Mouse (Mus musculus) stomach, embryonic 14.5 days (tissue): ENCODE measurements around the gene Gm48551. TPM values are rescaled to one million over a fixed set of nuclear protein-coding genes. Genes with fewer than 3 reads are reported as not detected.

Source experiments
- ATAC-seq: fragments of 200-750 bp; cut with Nextera tagmentation; 2 replicates; pipeline ENCODE4 v1.8.0; 2017; ENCODE audit warnings: low read depth, moderate TSS enrichment; ENCODE audit not compliant: insufficient number of reproducible peaks, insufficient read depth, low FRiP score
- H3K27ac ChIP-seq: fragments of 300-500 bp; sonication (generic); 2 replicates; pipeline ENCODE4 v1.5.1; 2014; ENCODE audit warnings: mild to moderate bottlenecking, low read length, moderate library complexity, mixed read lengths
- H3K27me3 ChIP-seq: fragments of 300-500 bp; sonication (generic); 2 replicates; pipeline ENCODE4 v1.6.1; 2014; ENCODE audit warnings: low read length, control low read depth, mixed read lengths; ENCODE audit not compliant: control insufficient read depth, insufficient read depth
- H3K36me3 ChIP-seq: fragments of 300-500 bp; sonication (generic); 2 replicates; pipeline ENCODE4 v1.6.1; 2014; ENCODE audit warnings: mild to moderate bottlenecking, control low read depth, low read length, moderate library complexity, mixed read lengths; ENCODE audit not compliant: control insufficient read depth, insufficient read depth
- H3K4me1 ChIP-seq: fragments of 300-500 bp; sonication (generic); 2 replicates; pipeline ENCODE4 v1.6.1; 2014; ENCODE audit warnings: low read length, control low read depth, mixed read lengths; ENCODE audit not compliant: control insufficient read depth, insufficient read depth
- H3K4me2 ChIP-seq: fragments of 300-500 bp; sonication (generic); replicated peaks from 2 replicates; pipeline ENCODE4 v1.6.1; 2014; ENCODE audit warnings: low read depth, low read length, control low read depth
- H3K4me3 ChIP-seq: fragments of 300-500 bp; sonication (generic); 2 replicates; pipeline ENCODE4 v1.5.1; 2014; ENCODE audit warnings: low read depth, low read length, control low read depth
- H3K9ac ChIP-seq: fragments of 300-500 bp; sonication (generic); replicated peaks from 2 replicates; pipeline ENCODE4 v1.6.1; 2014; ENCODE audit warnings: low read depth, mild to moderate bottlenecking, control low read depth, low read length, moderate library complexity, mixed read lengths
- H3K9me3 ChIP-seq: fragments of 300-500 bp; sonication (generic); 2 replicates; pipeline ENCODE4 v1.6.1; 2016; ENCODE audit warnings: low read depth, low read length, control low read depth; ENCODE audit not compliant: control insufficient read depth
- WGBS: fragments of 180-500 bp; shearing (Covaris S2); extraction: QIAGEN DNeasy Blood & Tissue Kit; methylation state at CpG from one replicate; pipeline ENCODE4 v1.1.7; 2014; 5-methylcytosine and 5-hydroxymethylcytosine counted together
- polyA plus RNA-seq: library from polyadenylated mRNA; unstranded; fragments of >200 nt; fragmentation: Nextera tagmentation; extraction: Ambion mirVana; gene quantifications from 2 replicates; pipeline ENCODE4 v1.2.1, GENCODE M21; 2014

Gene Gm48551
- polyA plus RNA-seq, 1 experiment from 2014 or later: 4.1 TPM

DNA sequence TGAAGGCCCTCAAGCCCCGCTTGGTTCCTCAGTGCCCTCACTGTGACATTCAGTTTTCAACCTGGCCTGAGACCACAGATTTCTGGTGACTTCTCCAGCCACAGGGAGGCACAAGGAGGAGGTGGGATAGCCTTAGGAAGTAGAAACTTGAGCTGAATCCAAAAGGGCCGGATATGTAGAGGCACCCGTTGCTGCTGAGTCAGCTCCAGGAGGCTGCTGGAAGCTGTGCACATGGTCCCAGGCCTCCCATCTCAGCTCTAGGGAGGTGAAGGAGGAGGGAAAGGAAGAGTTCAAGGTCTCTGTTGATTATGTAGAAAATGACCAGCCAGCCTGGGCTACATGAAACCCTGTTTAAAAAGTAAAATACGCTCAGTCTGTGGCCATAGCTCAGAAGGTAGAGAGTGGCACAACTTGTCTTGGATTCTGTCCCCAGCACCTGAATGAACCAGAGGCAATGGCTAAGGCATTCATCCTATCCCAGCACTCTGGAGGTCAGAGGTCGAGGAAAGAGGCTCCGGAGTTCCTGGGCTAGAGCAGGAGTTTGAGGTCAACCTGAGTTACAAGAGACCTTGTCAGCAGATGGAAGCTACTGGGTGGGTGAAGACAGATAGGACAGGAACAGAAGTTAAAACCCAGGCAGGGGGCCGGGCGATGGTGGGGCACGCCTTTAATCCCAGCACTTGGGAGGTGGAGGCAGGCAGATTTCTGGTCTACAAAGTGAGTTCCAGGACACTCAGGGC lies 29.4 kb upstream of the Gm48551 start:
- H3K9ac ChIP-seq: no peak overlapping the region
- no peaks in the 10 kb centered on the region for H3K36me3 ChIP-seq
- H3K9me3 ChIP-seq: no peaks in the 10 kb centered on the region
- 73% methylated on average over 9 of the region's 9 CpGs for WGBS
- no peaks in the 10 kb centered on the region for H3K27me3 ChIP-seq
- H3K27ac ChIP-seq: no peak overlapping the region
- H3K4me2 ChIP-seq: no peak overlapping the region
- no peak for ATAC-seq
- H3K4me1 ChIP-seq: peaks cover 11% of the 10 kb centered on the region
- H3K4me3 ChIP-seq: no peak overlapping the region

DNA sequence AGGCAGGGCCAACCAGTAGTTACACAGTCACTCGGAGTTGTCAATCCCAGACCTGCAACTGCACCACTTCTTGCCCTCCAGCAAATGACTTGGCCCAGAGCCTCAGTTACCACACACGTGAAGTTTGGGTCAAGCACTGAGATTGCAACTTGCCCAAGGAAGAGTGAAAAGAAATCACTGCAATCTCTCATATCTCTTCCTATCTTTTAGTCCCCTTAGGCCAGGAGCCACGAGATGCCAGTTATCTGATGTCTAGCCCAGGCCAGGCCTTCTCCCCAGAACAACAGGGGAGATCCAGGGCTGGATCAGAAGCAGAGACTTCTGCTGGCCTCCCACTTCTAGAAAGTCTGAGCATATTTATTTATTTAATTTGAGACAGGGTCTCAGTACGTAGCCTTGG lies 28.7 kb upstream of the Gm48551 start:
- Histone ChIP-seq H3K36me3 (no peaks in the 10 kb centered on the region), H3K9me3 (no peaks in the 10 kb centered on the region), H3K4me1 (peaks cover 11% of the 10 kb centered on the region), H3K27ac (no peak overlapping the region), H3K4me2 (no peak overlapping the region), H3K9ac (no peak overlapping the region), H3K27me3 (no peaks in the 10 kb centered on the region), H3K4me3 (no peak overlapping the region)
- ATAC-seq: no peak
- WGBS: 80% methylated on average over 4 of the region's 4 CpGs

DNA sequence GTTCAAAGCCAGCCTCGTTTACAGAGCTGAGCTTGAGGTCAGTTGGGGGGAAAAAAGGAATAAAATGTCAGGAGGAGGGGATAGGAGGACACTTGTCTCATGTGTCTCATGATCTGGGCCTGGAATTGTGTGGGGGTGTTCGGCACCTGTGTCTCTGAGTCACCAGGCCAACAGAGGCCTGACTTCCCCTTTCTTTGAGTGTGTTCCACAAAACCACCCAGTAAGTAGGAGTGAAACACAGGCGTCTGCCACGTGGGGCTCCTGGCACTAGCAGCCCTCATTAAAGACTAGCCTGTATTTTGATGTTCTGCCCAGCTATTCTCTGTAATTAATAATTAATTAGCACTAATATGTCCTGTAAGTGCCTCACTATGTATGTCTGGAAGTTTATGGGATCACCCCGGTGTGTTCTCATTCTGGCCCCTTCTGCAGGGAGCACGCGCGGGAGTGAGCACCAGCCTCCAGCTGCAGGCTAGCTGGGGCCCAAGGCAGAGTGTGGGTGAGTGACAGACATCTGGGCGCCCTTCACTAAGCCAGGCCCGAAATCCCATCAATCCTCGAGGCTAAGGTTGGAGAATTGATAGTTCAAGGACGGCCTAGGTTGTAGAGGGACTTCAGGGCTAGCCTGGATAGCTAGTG lies 27.8 kb upstream of the Gm48551 start:
- H3K4me1 ChIP-seq: peaks cover 11% of the 10 kb centered on the region
- peak overlapping the region; percentile 65 for H3K4me3 ChIP-seq
- WGBS: 51% methylated on average over 12 of the region's 12 CpGs
- H3K4me2 ChIP-seq: peak overlapping the region; percentile 96; the same call in 1 of the 2 replicates
- no peaks in the 10 kb centered on the region for H3K9me3 ChIP-seq
- H3K36me3 ChIP-seq: no peaks in the 10 kb centered on the region
- no peaks in the 10 kb centered on the region for H3K27me3 ChIP-seq
- H3K27ac ChIP-seq: no peak overlapping the region
- H3K9ac ChIP-seq: no peak overlapping the region
- ATAC-seq: no peak

DNA sequence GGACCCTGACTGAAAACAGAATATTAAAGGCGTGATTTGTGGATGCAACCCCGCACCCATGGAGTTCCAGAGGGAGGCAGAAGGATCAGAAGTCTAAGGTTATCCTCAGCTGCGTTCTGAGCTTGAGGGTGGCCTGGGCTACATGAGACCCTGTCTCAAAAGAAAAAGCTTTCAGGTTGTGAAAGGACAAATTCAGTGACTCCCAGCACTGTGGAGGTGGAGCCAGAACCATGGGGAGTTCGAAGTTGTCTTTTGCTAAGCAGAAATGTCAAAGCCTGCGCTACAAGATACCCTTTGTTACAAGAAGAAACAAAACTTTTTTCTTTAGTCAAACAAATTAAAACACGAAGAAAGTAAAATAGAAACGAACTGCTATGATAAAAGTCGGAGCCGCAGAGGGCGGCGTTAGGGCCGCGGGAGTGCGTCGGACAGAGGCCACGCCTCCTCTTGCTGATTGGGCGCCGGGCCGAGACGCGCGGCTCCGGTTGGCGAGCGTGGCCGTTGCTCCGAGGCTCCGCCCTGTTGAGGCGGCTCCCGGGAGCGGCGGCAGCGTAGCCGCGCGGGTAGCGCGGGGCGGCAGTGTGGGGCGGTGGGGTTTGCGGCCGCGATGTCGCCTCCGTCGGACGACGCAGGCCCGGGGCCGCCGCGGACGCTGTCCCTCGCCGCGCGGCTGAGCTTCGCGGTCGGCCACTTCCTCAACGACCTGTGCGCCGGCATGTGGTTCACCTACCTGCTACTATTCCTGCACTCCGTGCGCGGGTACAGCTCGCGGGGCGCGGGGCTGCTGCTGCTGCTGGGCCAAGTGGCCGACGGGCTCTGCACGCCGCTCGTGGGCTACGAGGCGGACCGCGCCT lies 27.0 kb upstream of the Gm48551 start, which contains the start of gene Mfsd12:
Gene Mfsd12, plus strand, starts transcription at position 501 of the 854 bp plus-strand sequence.
- H3K36me3 ChIP-seq: no peaks in the 10 kb centered on the region
- peak within 1 kb of the TSS; percentile 62; the same call in 1 of the 2 replicates for H3K9ac ChIP-seq
- H3K4me3 ChIP-seq: peak within 1 kb of the TSS; percentile 65
- H3K27me3 ChIP-seq: no peaks in the 10 kb centered on the region
- peak within 1 kb of the TSS; percentile 96 for H3K4me2 ChIP-seq
- H3K9me3 ChIP-seq: no peaks in the 10 kb centered on the region
- ATAC-seq: peak; percentile 76
- no peak within 1 kb of the TSS for H3K27ac ChIP-seq
- H3K4me1 ChIP-seq: peaks cover 11% of the 10 kb centered on the region
- WGBS: 2% methylated on average over 79 of the region's 79 CpGs

DNA sequence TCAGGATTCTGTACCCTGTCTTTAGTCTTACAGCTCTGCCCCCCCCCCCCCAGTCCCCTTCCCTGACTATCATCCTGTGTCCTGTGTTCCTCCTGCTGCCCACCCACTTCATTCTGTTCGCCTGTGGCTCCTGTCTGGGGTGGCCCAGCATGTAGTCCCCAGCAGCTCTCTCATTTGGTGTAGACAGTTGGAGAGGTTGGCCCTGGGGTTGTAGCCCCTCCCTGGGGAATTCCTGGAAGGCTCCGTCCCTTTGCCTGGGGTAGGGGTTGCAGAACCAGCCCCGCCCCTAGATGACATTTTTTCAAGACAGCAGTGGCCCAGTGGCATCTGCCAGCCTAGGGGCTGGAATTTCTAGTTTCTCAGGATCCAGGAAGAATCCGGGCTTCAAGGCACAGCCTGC lies 26.1 kb upstream of the Gm48551 start:
- Histone ChIP-seq H3K4me3 (peak overlapping the region; percentile 65), H3K4me1 (peaks cover 14% of the 10 kb centered on the region), H3K27ac (no peak overlapping the region), H3K4me2 (peak overlapping the region; percentile 96), H3K36me3 (no peaks in the 10 kb centered on the region), H3K9me3 (no peaks in the 10 kb centered on the region), H3K9ac (0 out of 2 replicates have a peak overlapping the region, but pooled peaks have one; percentile 62), H3K27me3 (no peaks in the 10 kb centered on the region; the same call in 1 of the 2 replicates)
- WGBS: 28% methylated on average over 4 of the region's 4 CpGs
- no peak for ATAC-seq

DNA sequence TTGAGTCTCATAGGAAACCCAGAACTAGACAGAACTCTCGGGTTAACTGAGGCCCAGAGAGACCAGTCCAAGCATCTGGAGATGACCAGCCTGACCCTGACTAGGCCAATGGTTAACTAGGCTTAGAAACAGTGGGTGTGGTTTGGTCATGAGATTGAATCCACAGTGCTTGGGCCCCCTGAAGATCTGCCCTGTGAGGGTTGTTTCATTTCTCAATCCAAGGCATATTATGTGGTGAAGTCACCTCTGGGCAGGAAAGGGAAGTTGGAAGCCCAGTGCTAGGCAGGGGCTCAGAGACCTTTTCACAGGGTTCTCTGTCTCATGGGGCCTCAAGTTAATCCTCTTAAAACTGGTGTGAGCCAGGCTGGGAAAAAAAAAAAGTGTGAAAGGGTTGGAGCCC lies 25.4 kb upstream of the Gm48551 start:
- Histone ChIP-seq H3K27me3 (no peaks in the 10 kb centered on the region; the same call in 1 of the 2 replicates), H3K36me3 (no peaks in the 10 kb centered on the region), H3K4me2 (peak overlapping the region; percentile 96), H3K9ac (no peak overlapping the region), H3K4me3 (no peak overlapping the region), H3K27ac (no peak overlapping the region), H3K9me3 (no peaks in the 10 kb centered on the region), H3K4me1 (peaks cover 20% of the 10 kb centered on the region)
- WGBS: 55% methylated on average over 1 of the region's 1 CpGs
- ATAC-seq: no peak

DNA sequence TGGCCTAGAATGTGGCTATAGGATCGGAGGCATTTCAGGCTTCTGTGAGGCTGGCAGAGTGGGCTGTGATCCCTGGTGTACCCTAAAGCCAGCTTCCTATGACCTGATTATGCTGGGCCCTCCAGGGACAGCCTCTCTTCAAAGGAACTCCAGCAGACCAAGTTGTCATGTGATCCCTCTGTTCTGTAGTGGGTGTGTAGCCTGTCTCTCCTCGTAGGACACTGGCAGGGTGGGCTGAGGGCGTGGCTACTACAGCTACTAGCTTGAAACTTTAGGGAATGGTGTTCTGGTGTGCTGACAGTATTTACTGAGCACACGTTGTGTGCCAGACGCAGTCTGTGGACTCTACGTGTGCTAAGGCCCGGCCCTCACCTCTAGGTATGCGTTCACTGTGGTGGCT lies 23.5 kb upstream of the Gm48551 start:
- Histone ChIP-seq H3K27ac (no peak overlapping the region), H3K4me2 (no peak overlapping the region), H3K9me3 (no peaks in the 10 kb centered on the region), H3K36me3 (no peaks in the 10 kb centered on the region), H3K4me3 (no peak overlapping the region), H3K27me3 (no peaks in the 10 kb centered on the region; the same call in 1 of the 2 replicates), H3K4me1 (peaks cover 34% of the 10 kb centered on the region), H3K9ac (no peak overlapping the region)
- WGBS: 55% methylated on average over 8 of the region's 8 CpGs
- no peak; the same call in 1 of the 2 replicates for ATAC-seq

DNA sequence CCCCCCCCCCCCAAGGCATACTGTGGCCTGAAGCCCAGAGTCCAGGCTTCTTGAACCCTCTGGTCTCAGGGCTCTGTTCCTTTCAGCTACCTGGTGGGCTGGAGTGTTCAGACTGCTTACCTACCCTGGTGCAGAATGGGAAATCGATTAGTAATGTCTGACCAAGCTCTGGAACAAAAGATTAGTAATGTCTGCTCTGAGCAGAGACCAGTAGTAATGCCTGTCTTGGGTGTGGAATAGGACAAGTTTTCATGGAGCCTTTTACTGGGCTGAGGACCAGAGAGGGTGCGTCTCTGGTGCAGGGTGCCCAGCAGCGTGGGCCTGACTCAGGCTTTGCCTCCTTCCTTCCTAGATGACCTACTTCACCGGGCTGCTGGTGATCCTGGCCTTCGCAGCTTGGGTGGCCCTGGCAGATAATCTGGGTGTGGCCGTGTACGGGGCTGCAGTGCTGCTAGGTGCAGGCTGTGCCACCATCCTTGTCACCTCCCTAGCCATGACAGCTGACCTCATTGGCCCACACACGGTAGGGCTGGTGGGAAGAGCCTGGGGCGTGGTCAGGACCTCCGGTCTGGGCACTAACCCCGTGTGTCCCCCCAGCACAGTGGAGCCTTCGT lies 21.8 kb upstream of the Gm48551 start:
- Histone ChIP-seq H3K27ac (no peak overlapping the region), H3K4me2 (no peak overlapping the region), H3K9me3 (no peaks in the 10 kb centered on the region), H3K4me3 (no peak overlapping the region), H3K36me3 (peaks cover 14% of the 10 kb centered on the region), H3K9ac (no peak overlapping the region), H3K27me3 (no peaks in the 10 kb centered on the region; the same call in 1 of the 2 replicates), H3K4me1 (peaks cover 31% of the 10 kb centered on the region)
- ATAC-seq: peak; percentile 7; the same call in 1 of the 2 replicates
- WGBS: 62% methylated on average over 12 of the region's 12 CpGs
